ENCODE assay signal across 15 mouse cellular contexts in genomic region chr11:23977096-23977495, GRCm38 (mm10).
DNase-seq lines count a peak whose midpoint lies in the region; ATAC-seq lines count a peak whose summit lies in the region.
"Had no signal": no experiment of that assay in that cellular context is flagged by ENCODE, and none has a peak within 500 bp of the region (broad histone marks: within the 10 kb centered on the region; RNA-seq: fewer than 3 reads in every experiment).

No protein-coding gene starts in this region.

- intact Hi-C loops in left cerebral cortex, postnatal 4 days (cut with DNase I), result no loop called here

- peak; percentile 59 for ATAC-seq in megakaryocyte, adult 5-6 weeks (ENCODE audit: poor library complexity, severe bottlenecking)
- ATAC-seq: forebrain, embryonic 15.5 days had no signal

- peak; percentile 55 for DNase-seq in left cerebral cortex, adult 11 months (ENCODE audit: low spot score)
- DNase-seq in left cerebral cortex, postnatal 4 days, result no peak
- DNase-seq in frontal cortex, adult 2 months (ENCODE audit: extremely low spot score in 1 of 2, low spot score in 1 of 2), result peak; percentile 50 to 56
- no peak for DNase-seq in thymus, adult 18-20 months
- no peak for DNase-seq in urinary bladder, postnatal 14 days (ENCODE audit: low spot score)
- no peak for DNase-seq in urinary bladder, postnatal 36 days (ENCODE audit: low spot score in 2 of 2)
- DNase-seq: adrenal gland, postnatal 25 days; cerebellum, adult 9-10 months; heart, adult 2 months; kidney, adult 2 months; kidney, postnatal 25 days; lung, postnatal 14 days; thymus, postnatal 25 days had no signal

Comparison
In these comparisons a context has a peak if more than half of its experiments do, and no peak if none do; other contexts are left out.
1. DNase-seq: peak in left cerebral cortex, adult 11 months (single experiment) and frontal cortex, adult 2 months (2 of 2); none in left cerebral cortex, postnatal 4 days (single experiment), thymus, adult 18-20 months (0 of 2), urinary bladder, postnatal 14 days (single experiment) and urinary bladder, postnatal 36 days (0 of 2).